Mouse (Mus musculus): ENCODE results near the gene Lyrm9. TPM values are rescaled to one million over a fixed set of nuclear protein-coding genes. Genes with fewer than 3 reads are reported as not detected.

Gene Lyrm9
- 21.8 and 22.1 TPM in 2 replicates for polyA plus RNA-seq (2014; fragmentation: Nextera tagmentation; extraction: Ambion mirVana)

DNA sequence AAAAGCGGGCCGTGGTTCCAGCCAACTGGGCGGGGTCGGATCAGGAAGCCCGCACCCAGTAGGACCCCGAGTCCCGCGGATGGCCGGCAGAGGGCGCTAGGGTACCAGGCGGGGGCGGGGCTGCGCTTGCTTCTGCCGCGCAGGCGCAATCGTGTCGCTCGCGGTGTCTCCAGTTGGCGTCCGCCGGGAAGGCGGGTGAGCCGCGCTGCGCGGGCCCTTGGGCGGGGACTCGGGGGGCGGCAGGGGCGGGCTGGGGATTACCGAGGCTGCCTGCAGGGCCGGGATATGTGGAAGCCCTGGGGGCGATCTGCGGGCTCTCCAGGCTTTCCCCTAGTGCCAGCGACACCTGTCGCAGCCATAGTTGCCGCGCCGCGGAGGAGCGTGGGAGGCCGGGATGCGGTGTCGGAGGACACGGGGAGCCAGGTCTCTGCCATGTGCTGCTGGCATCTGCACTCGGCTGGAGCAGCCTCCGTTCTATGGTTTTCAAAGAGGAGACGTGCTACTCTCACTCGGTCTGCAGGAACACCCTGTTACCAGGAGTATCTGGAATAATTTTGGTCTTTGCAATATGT is at the start of gene Lyrm9:
TSS of gene Lyrm9 (plus strand) at position 143 of the 572 bp plus-strand sequence.
- Histone ChIP-seq H3K27ac (ENCODE audit: low read depth, low read length) (peak within 1 kb of the TSS; percentile 74), H3K4me3 (ENCODE audit: low read depth, low read length) (peak within 1 kb of the TSS; percentile 55), H3K9ac (ENCODE audit: low read length) (peak within 1 kb of the TSS; percentile 74), H3K4me1 (ENCODE audit: control insufficient read depth, insufficient read depth, low read length) (peaks cover 28% of the 10 kb centered on the region), H3K36me3 (ENCODE audit: control insufficient read depth, insufficient read depth, low read length) (no peaks in the 10 kb centered on the region), H3K27me3 (replicated peaks; ENCODE audit: control insufficient read depth, insufficient read depth, low read length) (no peaks in the 10 kb centered on the region), H3K4me2 (ENCODE audit: low read length) (peak within 1 kb of the TSS; percentile 56), H3K9me3 (replicated peaks; ENCODE audit: control insufficient read depth, low read length) (no peaks in the 10 kb centered on the region)
- ATAC-seq (peak; percentile 93), DNase-seq (ENCODE audit: low spot score) (peak; percentile 92)
- under 1% methylated on average over 51 of the region's 51 CpGs for WGBS

DNA sequence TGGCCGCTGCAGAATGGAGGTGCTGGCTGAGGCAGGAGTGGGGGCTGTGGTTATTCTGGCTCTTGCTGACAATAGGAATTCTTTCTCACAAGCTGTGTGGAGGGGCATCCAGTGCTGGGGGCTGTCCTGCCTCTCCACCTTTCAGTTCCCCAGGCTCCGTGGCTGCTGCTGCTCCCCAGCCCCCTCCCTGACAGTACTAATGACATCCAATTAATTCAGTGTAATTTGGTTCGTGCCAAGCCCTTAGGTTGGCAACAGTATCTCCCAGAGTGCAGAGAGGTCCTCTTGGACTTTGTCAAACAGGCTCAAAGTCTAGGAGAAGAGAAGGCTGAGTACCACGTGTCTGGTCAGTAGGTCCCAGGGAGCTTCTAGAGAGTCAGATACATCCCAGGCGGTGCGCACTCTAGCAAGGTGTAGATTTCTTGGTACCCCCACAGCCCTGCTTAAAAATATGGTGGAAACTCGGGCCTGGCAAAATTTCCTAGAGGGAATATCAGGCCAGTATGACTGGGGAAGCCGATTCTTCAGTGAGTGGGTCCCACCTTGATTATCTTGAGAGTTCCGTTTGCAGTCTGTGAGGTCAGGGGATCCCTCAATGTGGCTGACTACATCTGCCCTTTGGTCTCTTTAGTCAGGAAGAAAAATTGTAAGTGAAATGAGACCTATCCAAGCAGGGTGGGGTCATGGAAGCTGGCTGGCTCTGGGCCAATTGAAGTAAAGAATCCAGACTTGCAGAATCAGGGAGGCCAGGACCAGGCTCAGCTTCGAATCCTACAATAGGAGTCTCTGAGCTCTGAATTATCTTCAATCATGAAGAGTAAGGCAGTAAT is 48.3 kb upstream of the Lyrm9 start:
- H3K4me1 ChIP-seq (ENCODE audit: control insufficient read depth, insufficient read depth, low read length) = peaks cover 11% of the 10 kb centered on the region
- H3K9ac ChIP-seq (ENCODE audit: low read length) = no peak overlapping the region
- ATAC-seq = 0 out of 2 replicates have a peak, but pooled peaks have one; percentile 23
- H3K4me2 ChIP-seq (ENCODE audit: low read length) = no peak overlapping the region
- no peaks in the 10 kb centered on the region for H3K36me3 ChIP-seq (ENCODE audit: control insufficient read depth, insufficient read depth, low read length)
- H3K27me3 ChIP-seq (replicated peaks; ENCODE audit: control insufficient read depth, insufficient read depth, low read length) = no peaks in the 10 kb centered on the region
- no peak overlapping the region for H3K27ac ChIP-seq (ENCODE audit: low read depth, low read length)
- H3K4me3 ChIP-seq (ENCODE audit: low read depth, low read length) = no peak overlapping the region
- 42% methylated on average over 10 of the region's 10 CpGs for WGBS
- DNase-seq (ENCODE audit: low spot score) = peak; percentile 45
- H3K9me3 ChIP-seq (replicated peaks; ENCODE audit: control insufficient read depth, low read length) = no peaks in the 10 kb centered on the region

DNA sequence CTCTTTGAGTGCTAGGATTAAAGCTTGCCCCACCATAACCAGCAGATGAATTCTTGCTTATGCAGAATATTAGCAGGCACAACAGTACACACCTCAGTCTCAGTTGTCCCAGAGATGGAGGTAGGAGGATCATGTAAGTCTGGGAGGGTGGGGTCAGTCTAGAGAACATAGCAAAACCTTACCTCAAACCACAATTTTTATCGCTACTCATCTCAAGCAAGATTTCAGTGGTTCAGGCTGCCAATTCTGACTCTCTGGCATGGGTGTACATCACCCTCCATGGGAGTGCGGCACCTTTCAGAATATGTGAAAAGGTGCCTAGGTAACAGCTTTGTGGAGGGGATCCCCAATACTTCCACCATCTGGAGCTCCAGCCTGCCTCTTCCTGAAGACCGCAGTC is 46.4 kb upstream of the Lyrm9 start:
- Histone ChIP-seq H3K27me3 (replicated peaks; ENCODE audit: control insufficient read depth, insufficient read depth, low read length) (no peaks in the 10 kb centered on the region), H3K9ac (ENCODE audit: low read length) (no peak overlapping the region), H3K27ac (ENCODE audit: low read depth, low read length) (no peak overlapping the region), H3K4me1 (ENCODE audit: control insufficient read depth, insufficient read depth, low read length) (peaks cover 12% of the 10 kb centered on the region; the same call in 1 of the 2 replicates), H3K9me3 (replicated peaks; ENCODE audit: control insufficient read depth, low read length) (no peaks in the 10 kb centered on the region), H3K4me2 (ENCODE audit: low read length) (no peak overlapping the region), H3K4me3 (ENCODE audit: low read depth, low read length) (no peak overlapping the region), H3K36me3 (ENCODE audit: control insufficient read depth, insufficient read depth, low read length) (no peaks in the 10 kb centered on the region)
- 96% methylated on average over 3 of the region's 3 CpGs for WGBS
- ATAC-seq (no peak), DNase-seq (ENCODE audit: low spot score) (no peak)

DNA sequence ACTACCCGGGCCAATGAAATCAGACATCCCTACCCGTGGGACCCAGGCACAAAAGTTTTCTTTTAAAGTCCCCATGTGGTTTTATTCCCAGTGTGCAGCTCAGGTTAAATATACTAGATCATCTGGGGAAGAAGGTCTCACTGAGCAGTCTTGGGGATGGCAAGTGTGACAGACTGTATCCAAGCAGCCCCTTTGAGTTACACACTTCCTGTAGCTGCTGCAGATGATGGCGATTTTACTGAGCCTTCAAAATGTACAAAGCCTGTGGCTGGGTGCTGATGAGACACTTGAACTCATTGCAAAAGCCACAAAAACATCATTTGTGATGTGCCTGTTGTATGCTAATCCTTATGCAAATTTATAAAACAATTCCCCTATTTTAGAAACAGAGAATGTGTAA is 45.8 kb upstream of the Lyrm9 start:
- ATAC-seq = no peak
- Histone ChIP-seq H3K9ac (ENCODE audit: low read length) (no peak overlapping the region), H3K4me2 (ENCODE audit: low read length) (no peak overlapping the region), H3K4me3 (ENCODE audit: low read depth, low read length) (no peak overlapping the region), H3K9me3 (replicated peaks; ENCODE audit: control insufficient read depth, low read length) (no peaks in the 10 kb centered on the region), H3K36me3 (ENCODE audit: control insufficient read depth, insufficient read depth, low read length) (no peaks in the 10 kb centered on the region), H3K27ac (ENCODE audit: low read depth, low read length) (no peak overlapping the region), H3K4me1 (ENCODE audit: control insufficient read depth, insufficient read depth, low read length) (peaks cover 16% of the 10 kb centered on the region), H3K27me3 (replicated peaks; ENCODE audit: control insufficient read depth, insufficient read depth, low read length) (no peaks in the 10 kb centered on the region)
- 80% methylated on average over 3 of the region's 3 CpGs for WGBS
- DNase-seq (ENCODE audit: low spot score) = no peak

DNA sequence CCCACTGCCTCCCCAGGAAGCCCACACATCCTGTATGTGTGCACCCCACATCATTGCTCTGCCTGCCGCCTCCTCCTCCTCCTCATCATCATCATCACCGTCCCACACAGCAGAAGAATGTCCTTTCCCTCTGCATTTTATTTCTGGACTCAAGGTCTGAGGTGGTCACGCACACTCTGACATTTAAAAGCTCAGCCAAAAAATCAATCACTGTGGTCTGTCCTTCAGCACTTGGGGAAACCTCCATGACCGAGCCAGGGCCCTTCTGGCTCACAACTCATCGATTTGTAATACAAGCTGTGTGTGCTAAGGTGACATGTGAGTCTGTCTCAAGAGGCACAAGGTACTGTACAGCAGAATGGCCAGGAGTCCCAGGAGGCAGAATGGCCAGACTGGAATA is 44.1 kb upstream of the Lyrm9 start:
- Histone ChIP-seq H3K9me3 (replicated peaks; ENCODE audit: control insufficient read depth, low read length) (no peaks in the 10 kb centered on the region), H3K4me1 (ENCODE audit: control insufficient read depth, insufficient read depth, low read length) (peaks cover 24% of the 10 kb centered on the region), H3K27me3 (replicated peaks; ENCODE audit: control insufficient read depth, insufficient read depth, low read length) (no peaks in the 10 kb centered on the region), H3K4me2 (ENCODE audit: low read length) (no peak overlapping the region), H3K36me3 (ENCODE audit: control insufficient read depth, insufficient read depth, low read length) (no peaks in the 10 kb centered on the region), H3K4me3 (ENCODE audit: low read depth, low read length) (no peak overlapping the region), H3K27ac (ENCODE audit: low read depth, low read length) (no peak overlapping the region), H3K9ac (ENCODE audit: low read length) (no peak overlapping the region)
- ATAC-seq (no peak), DNase-seq (ENCODE audit: low spot score) (no peak)
- WGBS = 93% methylated on average over 5 of the region's 5 CpGs

DNA sequence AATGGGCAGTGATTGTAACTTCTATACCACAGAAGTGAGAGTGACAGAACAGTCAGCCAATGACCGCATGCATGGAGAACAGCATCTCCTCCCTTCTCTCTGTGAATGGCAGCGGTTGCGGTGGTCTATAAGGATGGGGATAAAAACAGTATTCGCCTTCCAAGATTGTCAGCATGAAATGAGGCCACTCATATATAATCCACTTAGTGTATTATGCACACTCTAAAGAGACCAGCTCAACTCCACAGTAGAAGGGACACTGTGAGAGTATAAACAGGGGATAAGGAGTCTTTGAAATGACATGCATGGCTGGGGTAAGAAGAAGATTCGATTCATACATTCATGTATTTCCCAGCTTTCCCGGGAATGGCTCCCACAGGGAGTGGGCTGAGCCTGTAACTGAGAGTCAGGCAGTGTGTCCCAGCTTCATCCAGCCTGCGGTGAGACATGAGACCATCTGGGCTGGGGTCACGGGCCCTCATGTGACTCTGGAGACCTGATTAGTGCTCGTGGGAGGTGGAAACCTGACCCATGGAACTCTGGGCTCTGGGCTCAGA is 43.5 kb upstream of the Lyrm9 start:
- ATAC-seq (no peak), DNase-seq (ENCODE audit: low spot score) (no peak)
- H3K9ac ChIP-seq (ENCODE audit: low read length) = no peak overlapping the region
- no peaks in the 10 kb centered on the region for H3K36me3 ChIP-seq (ENCODE audit: control insufficient read depth, insufficient read depth, low read length)
- no peak overlapping the region for H3K4me3 ChIP-seq (ENCODE audit: low read depth, low read length)
- H3K27me3 ChIP-seq (replicated peaks; ENCODE audit: control insufficient read depth, insufficient read depth, low read length) = no peaks in the 10 kb centered on the region
- no peak overlapping the region for H3K27ac ChIP-seq (ENCODE audit: low read depth, low read length)
- peaks cover 19% of the 10 kb centered on the region for H3K4me1 ChIP-seq (ENCODE audit: control insufficient read depth, insufficient read depth, low read length)
- no peaks in the 10 kb centered on the region for H3K9me3 ChIP-seq (replicated peaks; ENCODE audit: control insufficient read depth, low read length)
- H3K4me2 ChIP-seq (ENCODE audit: low read length) = no peak overlapping the region
- 73% methylated on average over 9 of the region's 9 CpGs for WGBS

DNA sequence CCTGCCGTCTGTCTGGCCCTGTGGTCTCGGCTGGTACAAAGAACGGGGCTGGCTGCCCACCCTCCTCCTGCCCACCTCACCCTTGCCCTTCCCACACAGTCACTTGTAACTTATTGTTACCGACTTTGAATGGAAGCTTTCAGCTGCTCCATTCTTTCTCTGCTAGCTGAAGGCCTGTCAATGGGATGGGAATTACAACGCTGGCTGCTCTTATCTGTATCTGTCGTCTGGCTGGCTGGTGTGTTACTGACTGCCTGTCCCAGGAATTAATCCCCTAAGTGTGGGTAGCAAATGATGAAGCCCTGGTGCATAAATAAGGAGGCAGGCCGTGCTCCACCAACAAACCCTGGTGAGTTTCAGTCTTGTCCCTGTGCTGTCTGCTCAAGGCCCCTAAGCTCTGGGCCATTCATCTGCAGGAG is 40.4 kb upstream of the Lyrm9 start:
- no peak overlapping the region; the same call in 1 of the 2 replicates for H3K9ac ChIP-seq (ENCODE audit: low read length)
- H3K9me3 ChIP-seq (replicated peaks; ENCODE audit: control insufficient read depth, low read length) = no peaks in the 10 kb centered on the region
- ATAC-seq = peak; percentile 70
- WGBS = 3% methylated on average over 7 of the region's 7 CpGs
- no peaks in the 10 kb centered on the region for H3K27me3 ChIP-seq (replicated peaks; ENCODE audit: control insufficient read depth, insufficient read depth, low read length)
- peak overlapping the region; percentile 68 for H3K27ac ChIP-seq (ENCODE audit: low read depth, low read length)
- no peaks in the 10 kb centered on the region for H3K36me3 ChIP-seq (ENCODE audit: control insufficient read depth, insufficient read depth, low read length)
- no peak overlapping the region for H3K4me2 ChIP-seq (ENCODE audit: low read length)
- H3K4me3 ChIP-seq (ENCODE audit: low read depth, low read length) = no peak overlapping the region
- peaks cover 28% of the 10 kb centered on the region for H3K4me1 ChIP-seq (ENCODE audit: control insufficient read depth, insufficient read depth, low read length)
- peak; percentile 76 for DNase-seq (ENCODE audit: low spot score)

DNA sequence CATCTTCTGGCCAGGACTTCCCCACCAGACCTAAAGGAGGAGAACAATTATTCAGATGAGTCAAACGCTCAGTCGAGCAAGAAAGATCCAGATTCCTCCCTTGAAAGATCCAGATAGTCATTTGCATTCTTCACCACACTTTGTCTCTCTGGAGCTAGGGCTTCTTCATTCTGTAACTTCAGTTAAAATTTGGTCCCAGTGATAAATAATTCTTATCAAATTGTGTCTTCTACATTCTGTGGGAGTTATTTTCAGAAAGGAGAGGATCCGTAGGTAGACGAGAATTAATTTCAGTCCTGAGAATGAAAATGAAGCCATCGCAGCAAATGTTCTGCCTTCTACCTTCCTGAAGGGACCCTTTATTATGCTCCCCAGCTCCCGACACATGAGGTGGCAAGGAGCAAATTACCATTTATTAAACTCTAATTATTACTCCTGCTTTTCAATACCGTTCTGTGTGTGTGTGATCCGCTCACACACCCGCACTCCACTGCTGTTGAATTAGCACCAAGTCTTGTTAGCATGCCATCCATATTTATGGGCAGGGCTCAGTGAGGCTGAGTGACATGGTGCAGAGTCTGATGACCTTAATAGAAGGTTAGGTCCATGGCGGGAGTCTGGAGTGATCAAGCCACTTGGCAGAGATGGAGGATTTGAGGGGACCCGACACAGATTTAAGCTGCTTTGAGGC is 36.9 kb upstream of the Lyrm9 start:
- Histone ChIP-seq H3K4me1 (ENCODE audit: control insufficient read depth, insufficient read depth, low read length) (peaks cover 46% of the 10 kb centered on the region), H3K36me3 (ENCODE audit: control insufficient read depth, insufficient read depth, low read length) (no peaks in the 10 kb centered on the region), H3K4me2 (ENCODE audit: low read length) (no peak overlapping the region), H3K9me3 (replicated peaks; ENCODE audit: control insufficient read depth, low read length) (no peaks in the 10 kb centered on the region), H3K27me3 (replicated peaks; ENCODE audit: control insufficient read depth, insufficient read depth, low read length) (no peaks in the 10 kb centered on the region), H3K9ac (ENCODE audit: low read length) (no peak overlapping the region), H3K4me3 (ENCODE audit: low read depth, low read length) (no peak overlapping the region), H3K27ac (ENCODE audit: low read depth, low read length) (peak overlapping the region; percentile 71; the same call in 1 of the 2 replicates)
- DNase-seq (ENCODE audit: low spot score) (peak; percentile 66), ATAC-seq (peak; percentile 24; the same call in 1 of the 2 replicates)
- 26% methylated on average over 11 of the region's 11 CpGs for WGBS
